Mouse (Mus musculus) lung, postnatal 25 days (tissue): ENCODE data around the gene B3galnt1.
"Not testable (repeated sequence)": the region's sequence is repeated elsewhere in the genome, so short reads cannot be mapped to it uniquely, and the experiment has no call there.

ENCODE experiments used
- DNase-seq: peaks from one replicate; pipeline ENCODE4 v3.0.0; 2022; ENCODE audit warnings: low spot score

B3galnt1 gene

GRCm38 (mm10) chr3:69565586-69565985, 33.2 kb downstream of the B3galnt1 start:
- not testable (repeated sequence) for DNase-seq

GRCm38 (mm10) chr3:69563406-69563805, 35.4 kb downstream of the B3galnt1 start:
- no peak for DNase-seq

GRCm38 (mm10) chr3:69561686-69562085, 37.1 kb downstream of the B3galnt1 start:
- no peak for DNase-seq

- DNase-seq: no peak
These were observed 38.8 kb downstream of the B3galnt1 start for GRCm38 (mm10) chr3:69559975-69560330.

- no peak for DNase-seq
These were observed 39.3 kb downstream of the B3galnt1 start for GRCm38 (mm10) chr3:69559316-69559974.

- no peak for DNase-seq
These were observed 42.5 kb downstream of the B3galnt1 start for GRCm38 (mm10) chr3:69556092-69556778.

- no peak for DNase-seq
These were observed 43.2 kb downstream of the B3galnt1 start for GRCm38 (mm10) chr3:69555511-69555910.

GRCm38 (mm10) chr3:69549602-69550001, 49.2 kb downstream of the B3galnt1 start:
- DNase-seq: no peak

GRCm38 (mm10) chr3:69548704-69549455, 49.9 kb downstream of the B3galnt1 start:
- no peak for DNase-seq

GRCm38 (mm10) chr3:69545017-69545416, 53.7 kb downstream of the B3galnt1 start:
- DNase-seq: no peak

GRCm38 (mm10) chr3:69543730-69544129, 55.0 kb downstream of the B3galnt1 start:
- no peak for DNase-seq

GRCm38 (mm10) chr3:69542962-69543361, 55.8 kb downstream of the B3galnt1 start:
- DNase-seq: peak; percentile 31

- DNase-seq: no peak
These were observed 62.7 kb downstream of the B3galnt1 start for GRCm38 (mm10) chr3:69535941-69536647.

GRCm38 (mm10) chr3:69535486-69535885, 63.3 kb downstream of the B3galnt1 start:
- DNase-seq: no peak

- no peak for DNase-seq
These were observed 66.1 kb downstream of the B3galnt1 start for GRCm38 (mm10) chr3:69532687-69533086.

- DNase-seq: no peak
These were observed 67.2 kb downstream of the B3galnt1 start for GRCm38 (mm10) chr3:69531511-69531910.

- no peak for DNase-seq
These were observed 69.2 kb downstream of the B3galnt1 start for GRCm38 (mm10) chr3:69529576-69529975.

GRCm38 (mm10) chr3:69527384-69527783, 71.4 kb downstream of the B3galnt1 start:
- DNase-seq: no peak

GRCm38 (mm10) chr3:69525072-69525529, 73.7 kb downstream of the B3galnt1 start:
- DNase-seq: no peak

- peak; percentile 17 for DNase-seq
These were observed 74.2 kb downstream of the B3galnt1 start for GRCm38 (mm10) chr3:69524356-69525071.
